Mouse (Mus musculus): ENCODE measurements around the gene Ptprs.

GRCm38 (mm10) chr17:56485926-56486325 is 9.6 kb upstream of the Ptprs start:
- TF ChIP-seq CTCF (IDR thresholded peaks at IDR 0.05; ENCODE audit: low read depth), result no peak
- no peak for TF ChIP-seq EP300 (IDR thresholded peaks at IDR 0.05; ENCODE audit: low read depth)

Measured in heart, postnatal 0 days (tissue).